Mouse (Mus musculus) granulocyte monocyte progenitor cell, adult 5-6 weeks (primary cell): ENCODE data around the gene Ephb4. TPM values are rescaled to one million over a fixed set of nuclear protein-coding genes. Genes with fewer than 3 reads are reported as not detected.

Source experiments
- ATAC-seq: replicated peaks from 2 replicates; pipeline ENCODE4 v1.8.0; 2016; ENCODE audit warnings: mild to moderate bottlenecking, moderate TSS enrichment, inconsistent platforms; ENCODE audit not compliant: poor library complexity, severe bottlenecking
- total RNA-seq, 2 experiments: library from RNA; stranded (forward) in 1 of 2; stranded (reverse) in 1 of 2; fragments of 200-712, 200-1000 nt in 1 of 2; fragments of >200 nt in 1 of 2; fragmentation: Nextera tagmentation in 1 of 2; gene quantifications; 2 replicates each; pipeline ENCODE4 v1.2.3; 2014 to 2017

Ephb4 gene
- total RNA-seq, 2 experiments from 2014 or later = not detected

- no peak for ATAC-seq
These were observed 64.3 kb downstream of the Ephb4 start for GRCm38 (mm10) chr5:137414253-137414652.

DNA sequence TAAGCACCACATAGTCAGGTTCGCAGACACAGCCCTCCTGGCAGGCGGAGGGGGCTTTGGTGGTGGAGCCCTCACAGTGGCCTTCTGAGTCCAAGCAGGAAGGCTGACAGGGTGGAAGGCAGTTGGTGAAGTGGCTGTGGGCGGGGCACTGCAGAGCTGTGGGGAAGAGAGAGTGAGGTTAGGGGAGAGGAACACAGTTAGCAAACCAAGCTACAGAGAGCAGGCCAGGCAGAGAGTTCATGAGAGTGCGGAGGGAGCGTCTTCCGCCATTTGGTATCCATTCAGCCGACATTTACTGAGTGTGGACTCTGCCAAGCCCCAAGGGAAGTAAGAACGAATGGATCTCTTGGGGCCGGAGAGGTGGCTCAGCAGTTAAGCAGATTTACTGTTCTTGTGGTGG, 69.2 kb downstream of the Ephb4 start:
- ATAC-seq = peak; percentile 93

- ATAC-seq = no peak
These were observed 69.9 kb downstream of the Ephb4 start for GRCm38 (mm10) chr5:137419841-137420240.

GRCm38 (mm10) chr5:137425648-137426047, 75.7 kb downstream of the Ephb4 start:
- ATAC-seq = no peak

Other genes with a start within 250 kb of the Ephb4 start
- gene Trim56, start 233.9 kb upstream of the Ephb4 start, total RNA-seq (2014; fragmentation: Nextera tagmentation) = 24.2 and 28.4 TPM in 2 replicates
- gene Trim56, start 233.9 kb upstream of the Ephb4 start, total RNA-seq (2017) = 26.0 and 26.9 TPM in 2 replicates
- not detected in 2 replicates for gene Muc3, start 200.8 kb upstream of the Ephb4 start, total RNA-seq (2014; fragmentation: Nextera tagmentation)
- gene Muc3, start 200.8 kb upstream of the Ephb4 start, total RNA-seq (2017) = not detected in 2 replicates
- 0.19 and 0.80 TPM in 2 replicates for gene Muc3a, start 137.7 kb upstream of the Ephb4 start, total RNA-seq (2014; fragmentation: Nextera tagmentation)
- not detected in 2 replicates for gene Muc3a, start 137.7 kb upstream of the Ephb4 start, total RNA-seq (2017)
- gene Ache, start 62.6 kb upstream of the Ephb4 start, total RNA-seq (2014; fragmentation: Nextera tagmentation) = not detected in 2 replicates
- gene Ache, start 62.6 kb upstream of the Ephb4 start, total RNA-seq (2017) = 0.04 and 0.10 TPM in 2 replicates
- 0.53 TPM in 1 of 2 replicates, not detected in the other for gene Ufsp1, start 55.5 kb upstream of the Ephb4 start, total RNA-seq (2014; fragmentation: Nextera tagmentation)
- 0.43 and 5.2 TPM in 2 replicates for gene Ufsp1, start 55.5 kb upstream of the Ephb4 start, total RNA-seq (2017)
- 238 and 321 TPM in 2 replicates for gene Srrt, start 42.4 kb upstream of the Ephb4 start, total RNA-seq (2014; fragmentation: Nextera tagmentation)
- gene Srrt, start 42.4 kb upstream of the Ephb4 start, total RNA-seq (2017) = 239 and 278 TPM in 2 replicates
- 9.4 and 9.9 TPM in 2 replicates for gene Trip6, start 35.7 kb upstream of the Ephb4 start, total RNA-seq (2014; fragmentation: Nextera tagmentation)
- gene Trip6, start 35.7 kb upstream of the Ephb4 start, total RNA-seq (2017) = 2.9 and 5.6 TPM in 2 replicates
- gene Slc12a9, start 16.5 kb upstream of the Ephb4 start, total RNA-seq (2014; fragmentation: Nextera tagmentation) = 16.3 and 26.3 TPM in 2 replicates
- gene Slc12a9, start 16.5 kb upstream of the Ephb4 start, total RNA-seq (2017) = 6.5 and 6.6 TPM in 2 replicates
- 0.66 and 4.7 TPM in 2 replicates for gene Zan, start 127.0 kb downstream of the Ephb4 start, total RNA-seq (2014; fragmentation: Nextera tagmentation)
- 0.04 and 0.05 TPM in 2 replicates for gene Zan, start 127.0 kb downstream of the Ephb4 start, total RNA-seq (2017)
- 31.2 and 36.5 TPM in 2 replicates for gene Pop7, start 152.4 kb downstream of the Ephb4 start, total RNA-seq (2014; fragmentation: Nextera tagmentation)
- gene Pop7, start 152.4 kb downstream of the Ephb4 start, total RNA-seq (2017) = 18.3 and 28.9 TPM in 2 replicates
- gene Gigyf1, start 168.4 kb downstream of the Ephb4 start, total RNA-seq (2014; fragmentation: Nextera tagmentation) = 21.0 and 21.7 TPM in 2 replicates
- 5.2 and 7.7 TPM in 2 replicates for gene Gigyf1, start 168.4 kb downstream of the Ephb4 start, total RNA-seq (2017)
- not detected in 2 replicates for gene Epo, start 183.1 kb downstream of the Ephb4 start, total RNA-seq (2014; fragmentation: Nextera tagmentation)
- gene Epo, start 183.1 kb downstream of the Ephb4 start, total RNA-seq (2017) = not detected in 2 replicates
- gene Gnb2, start 183.4 kb downstream of the Ephb4 start, total RNA-seq (2014; fragmentation: Nextera tagmentation) = 335 and 473 TPM in 2 replicates
- 226 and 299 TPM in 2 replicates for gene Gnb2, start 183.4 kb downstream of the Ephb4 start, total RNA-seq (2017)
- gene Actl6b, start 203.4 kb downstream of the Ephb4 start, total RNA-seq (2014; fragmentation: Nextera tagmentation) = not detected in 2 replicates
- not detected in 2 replicates for gene Actl6b, start 203.4 kb downstream of the Ephb4 start, total RNA-seq (2017)
- gene Tfr2, start 219.7 kb downstream of the Ephb4 start, total RNA-seq (2014; fragmentation: Nextera tagmentation) = 5.8 and 20.3 TPM in 2 replicates
- gene Tfr2, start 219.7 kb downstream of the Ephb4 start, total RNA-seq (2017) = 7.5 and 10.2 TPM in 2 replicates